8 mouse cellular contexts compared by ENCODE assay signal in the genomic region with DNA sequence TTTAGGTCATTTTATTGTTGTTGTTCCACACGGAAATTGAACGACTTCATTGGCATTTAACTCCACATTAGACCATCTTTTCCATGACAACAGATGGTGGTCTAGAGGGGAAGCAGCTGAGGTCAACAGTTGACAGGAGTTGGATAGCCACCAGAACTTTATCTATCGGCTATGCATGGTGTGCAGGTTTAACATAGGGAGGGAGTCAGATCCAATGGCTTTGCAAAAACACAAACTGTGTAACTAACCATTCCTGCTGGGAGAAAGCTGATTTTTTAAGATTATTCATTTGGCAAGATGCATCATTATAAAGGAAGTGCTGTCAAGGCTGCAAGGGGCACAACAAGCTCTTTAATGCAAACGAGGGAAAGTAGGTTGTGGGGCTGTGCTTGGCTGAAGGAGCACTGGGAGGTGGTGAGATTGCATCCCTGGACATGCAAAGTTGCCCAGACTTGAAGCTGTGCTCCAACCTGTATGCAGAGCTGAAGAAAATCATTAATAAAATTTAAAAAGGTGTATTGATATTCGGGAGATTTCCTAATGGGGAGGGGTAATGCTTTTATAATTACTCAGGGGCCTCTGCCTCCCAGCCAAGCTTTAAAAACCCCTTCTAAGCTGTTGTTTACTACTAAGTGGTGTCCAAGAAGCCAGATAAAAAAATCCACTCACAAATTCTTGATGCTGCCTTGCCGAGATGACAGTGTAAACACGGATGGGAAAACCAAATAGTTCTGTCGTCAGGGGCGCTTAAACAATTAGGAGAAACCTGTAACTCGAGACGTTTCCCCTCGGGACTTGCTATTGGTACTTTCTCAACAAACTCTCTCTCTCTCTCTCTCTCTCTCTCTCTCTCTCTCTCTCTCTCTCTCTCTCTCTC. TPM values are rescaled to one million over a fixed set of nuclear protein-coding genes. Genes with fewer than 3 reads are reported as not detected.
DNase-seq lines count a peak whose midpoint lies in the region; ATAC-seq and TF ChIP-seq lines count a peak whose summit lies in the region.

No protein-coding gene starts in this region.

- peak overlapping the region; percentile 77 for H3K4me3 ChIP-seq in heart, embryonic 10.5 days
- H3K4me3 ChIP-seq in hindbrain, embryonic 12.5 days = peak overlapping the region; percentile 63; the same call in 1 of the 2 replicates
- H3K4me3 ChIP-seq in midbrain, embryonic 12.5 days = peak overlapping the region; percentile 61

- H3K9me3 ChIP-seq in heart, embryonic 10.5 days = no peaks in the 10 kb centered on the region
- no peaks in the 10 kb centered on the region for H3K9me3 ChIP-seq in hindbrain, embryonic 12.5 days (replicated peaks)
- H3K9me3 ChIP-seq in midbrain, embryonic 12.5 days = no peaks in the 10 kb centered on the region

- peaks cover 49% of the 10 kb centered on the region for H3K4me1 ChIP-seq in heart, embryonic 10.5 days
- peaks cover 42% of the 10 kb centered on the region for H3K4me1 ChIP-seq in hindbrain, embryonic 12.5 days
- H3K4me1 ChIP-seq in midbrain, embryonic 12.5 days = peaks cover 40% of the 10 kb centered on the region

- peak overlapping the region; percentile 92; the same call in 1 of the 2 replicates for H3K27ac ChIP-seq in heart, embryonic 10.5 days
- no peak overlapping the region; the same call in 1 of the 2 replicates for H3K27ac ChIP-seq in hindbrain, embryonic 12.5 days
- H3K27ac ChIP-seq in midbrain, embryonic 12.5 days (replicated peaks) = no peak overlapping the region

- 7% methylated on average over 12 of the region's 12 CpGs for WGBS in heart, embryonic 10.5 days
- 8% methylated on average over 12 of the region's 12 CpGs for WGBS in hindbrain, embryonic 12.5 days
- 13% methylated on average over 12 of the region's 12 CpGs for WGBS in midbrain, embryonic 12.5 days

- peak overlapping the region; percentile 69 for H3K4me2 ChIP-seq in hindbrain, embryonic 12.5 days (replicated peaks)
- peak overlapping the region; percentile 91 for H3K4me2 ChIP-seq in midbrain, embryonic 12.5 days (replicated peaks)

- TF ChIP-seq POLR2A in brain, embryonic 14.5 days (IDR thresholded peaks at IDR 0.05; ENCODE audit: borderline replicate concordance, extremely low read depth, insufficient read depth, insufficient read length, poor library complexity, severe bottlenecking) = no peak

- no peak for DNase-seq in heart, embryonic 10.5 days (ENCODE audit: low spot score)
- no peak for DNase-seq in heart, adult 9 months (ENCODE audit: low spot score in 2 of 2)
- DNase-seq in brain, embryonic 14.5 days (ENCODE audit: low read depth) = peak; percentile 48
- no peak for DNase-seq in adrenal gland, postnatal 36 days
- no peak for DNase-seq in thymus, postnatal 14 days
- no peak for DNase-seq in adrenal gland, adult 18-20 months (ENCODE audit: low spot score in 2 of 2)

- no peak for ATAC-seq in hindbrain, embryonic 12.5 days (ENCODE audit: low FRiP score)
- no peak for ATAC-seq in midbrain, embryonic 12.5 days (ENCODE audit: low FRiP score, low read depth)

- H3K27me3 ChIP-seq in heart, embryonic 10.5 days (ENCODE audit: insufficient read depth, poor library complexity, severe bottlenecking) = peaks cover 24% of the 10 kb centered on the region
- H3K27me3 ChIP-seq in hindbrain, embryonic 12.5 days = no peaks in the 10 kb centered on the region
- H3K27me3 ChIP-seq in midbrain, embryonic 12.5 days = peaks cover 25% of the 10 kb centered on the region; the same call in 1 of the 2 replicates

- H3K36me3 ChIP-seq in heart, embryonic 10.5 days = no peaks in the 10 kb centered on the region
- no peaks in the 10 kb centered on the region for H3K36me3 ChIP-seq in hindbrain, embryonic 12.5 days
- H3K36me3 ChIP-seq in midbrain, embryonic 12.5 days = no peaks in the 10 kb centered on the region

- H3K9ac ChIP-seq in hindbrain, embryonic 12.5 days = no peak overlapping the region
- peak overlapping the region; percentile 65; the same call in 1 of the 2 replicates for H3K9ac ChIP-seq in midbrain, embryonic 12.5 days (replicated peaks)

- TF ChIP-seq CTCF in brain, embryonic 14.5 days (IDR thresholded peaks at IDR 0.05; ENCODE audit: borderline replicate concordance, extremely low read depth, insufficient read depth, insufficient read length) = no peak

RNA-seq across cellular contexts. Expression of gene 1810010H24Rik, which starts 1.3 kb away (rescaled TPM):
- 1.7 and 2.0 TPM in 2 replicates for polyA plus RNA-seq in heart, embryonic 10.5 days (2016; fragmentation: Nextera tagmentation; extraction: Ambion mirVana)
- polyA plus RNA-seq in brain, embryonic 14.5 days (2012; rRNA removed) = 4.4 and 5.3 TPM in 2 replicates
- 4.3 and 4.5 TPM in 2 replicates for polyA plus RNA-seq in hindbrain, embryonic 12.5 days (2016; fragmentation: Nextera tagmentation; extraction: Ambion mirVana)
- 3.4 and 3.8 TPM in 2 replicates for polyA plus RNA-seq in midbrain, embryonic 12.5 days (2016; fragmentation: Nextera tagmentation; extraction: Ambion mirVana)
- total RNA-seq in adrenal gland, postnatal 36 days (2021) = 1 to 10 TPM; 2.3 to 4.7 TPM
- total RNA-seq in adrenal gland, adult 18-20 months (2021) = 1 to 10 TPM; 1.2 to 3.2 TPM

RNA-seq across cellular contexts. Expression of gene Kpna2, which starts 27.5 kb away (rescaled TPM):
- 431 and 488 TPM in 2 replicates for polyA plus RNA-seq in heart, embryonic 10.5 days (2016; fragmentation: Nextera tagmentation; extraction: Ambion mirVana)
- polyA plus RNA-seq in brain, embryonic 14.5 days (2012; rRNA removed) = 125 and 197 TPM in 2 replicates
- 340 and 349 TPM in 2 replicates for polyA plus RNA-seq in hindbrain, embryonic 12.5 days (2016; fragmentation: Nextera tagmentation; extraction: Ambion mirVana)
- 491 and 516 TPM in 2 replicates for polyA plus RNA-seq in midbrain, embryonic 12.5 days (2016; fragmentation: Nextera tagmentation; extraction: Ambion mirVana)
- total RNA-seq in adrenal gland, postnatal 36 days (2021) = 10 to 100 TPM; 40.8 to 43.6 TPM
- total RNA-seq in adrenal gland, adult 18-20 months (2021) = 10 to 100 TPM; 16.7 to 36.4 TPM
